Mouse (Mus musculus) spleen, embryonic (tissue): ENCODE data around the gene Sypl.
"Not testable (repeated sequence)": the region's sequence is repeated elsewhere in the genome, so short reads cannot be mapped to it uniquely, and the experiment has no call there.

Experiments used
- CTCF ChIA-PET: fragments of 350-600 bp; sonication (Branson Sonifier 250); formaldehyde crosslinking; loops from one replicate; lab custom pipeline; 2022; lab: Charles Lee

Sypl gene

GRCm38 (mm10) chr12:32998766-32999165, 45.1 kb downstream of the Sypl start:
- CTCF ChIA-PET = interaction anchor here (0.6 kb wide), 1 partner anchor 116 kb away, joined by 7 read pairs; no protein-coding TSS in a partner anchor

GRCm38 (mm10) chr12:32999778-33000177, 46.1 kb downstream of the Sypl start:
- CTCF ChIA-PET = not testable (repeated sequence)

- CTCF ChIA-PET = interaction anchor here (0.5 to 0.6 kb wide), 2 partner anchors 105 to 116 kb away, joined by 4 to 9 read pairs; no protein-coding TSS in a partner anchor
These were observed 46.7 kb downstream of the Sypl start for GRCm38 (mm10) chr12:33000402-33000801.

GRCm38 (mm10) chr12:33003339-33003965, 49.8 kb downstream of the Sypl start:
- CTCF ChIA-PET = interaction anchor here (0.6 kb wide), 1 partner anchor 83 kb away, joined by 5 read pairs; no protein-coding TSS in a partner anchor

GRCm38 (mm10) chr12:33005858-33006257, 52.2 kb downstream of the Sypl start:
- CTCF ChIA-PET = interaction anchor here (0.8 kb wide), 1 partner anchor 47 kb away, joined by 5 read pairs; no protein-coding TSS in a partner anchor

- CTCF ChIA-PET = no interaction called here
These were observed 53.5 kb downstream of the Sypl start for GRCm38 (mm10) chr12:33007176-33007575.

- CTCF ChIA-PET = interaction anchor here (2.9 kb wide), 1 partner anchor 56 kb away, joined by 13 read pairs; no protein-coding TSS in a partner anchor
These were observed 54.8 kb downstream of the Sypl start for GRCm38 (mm10) chr12:33008305-33009110.

GRCm38 (mm10) chr12:33009206-33009966, 55.7 kb downstream of the Sypl start:
- CTCF ChIA-PET = interaction anchor here (2.9 kb wide), 1 partner anchor 57 kb away, joined by 13 read pairs; no protein-coding TSS in a partner anchor

- CTCF ChIA-PET = interaction anchor here (2.9 kb wide), 1 partner anchor 58 kb away, joined by 13 read pairs; no protein-coding TSS in a partner anchor
These were observed 56.3 kb downstream of the Sypl start for GRCm38 (mm10) chr12:33010026-33010425.

GRCm38 (mm10) chr12:33014050-33014796, 60.5 kb downstream of the Sypl start:
- CTCF ChIA-PET = no interaction called here

- CTCF ChIA-PET = no interaction called here
These were observed 61.4 kb downstream of the Sypl start for GRCm38 (mm10) chr12:33015103-33015502.

- CTCF ChIA-PET = no interaction called here
These were observed 63.4 kb downstream of the Sypl start for GRCm38 (mm10) chr12:33016824-33017705.

GRCm38 (mm10) chr12:33018601-33019000, 64.9 kb downstream of the Sypl start:
- CTCF ChIA-PET = no interaction called here

GRCm38 (mm10) chr12:33020011-33020410, 66.3 kb downstream of the Sypl start:
- CTCF ChIA-PET = no interaction called here

- CTCF ChIA-PET = no interaction called here
These were observed 67.4 kb downstream of the Sypl start for GRCm38 (mm10) chr12:33021140-33021539.

- CTCF ChIA-PET = no interaction called here
These were observed 68.1 kb downstream of the Sypl start for GRCm38 (mm10) chr12:33021751-33022150.

- CTCF ChIA-PET = no interaction called here
These were observed 70.8 kb downstream of the Sypl start for GRCm38 (mm10) chr12:33024524-33024923.

GRCm38 (mm10) chr12:33027093-33027492, 73.4 kb downstream of the Sypl start:
- CTCF ChIA-PET = interaction anchor here (0.5 to 1.6 kb wide), 2 partner anchors 9 to 356 kb away, joined by 3 to 6 read pairs; no protein-coding TSS in a partner anchor

- CTCF ChIA-PET = interaction anchor here (0.7 kb wide), 1 partner anchor 255 kb away, joined by 5 read pairs; no protein-coding TSS in a partner anchor
These were observed 74.5 kb downstream of the Sypl start for GRCm38 (mm10) chr12:33028109-33028691.
